Mouse (Mus musculus) E14TG2a.4 (cell line): ENCODE results near the gene Bax.

Experiments
- H3K27me3 ChIP-seq: 2 replicates; pipeline ENCODE4 v1.6.1; 2014; ENCODE audit warnings: low read length, control low read depth; ENCODE audit not compliant: insufficient read depth
- H3K36me3 ChIP-seq: 2 replicates; pipeline ENCODE4 v1.6.1; 2014; ENCODE audit warnings: low read length, control low read depth; ENCODE audit not compliant: insufficient read depth
- H3K4me1 ChIP-seq: replicated peaks from 2 replicates; pipeline ENCODE4 v1.6.1; 2014; ENCODE audit warnings: low read depth, low read length, control low read depth
- H3K4me3 ChIP-seq: replicated peaks from 2 replicates; pipeline ENCODE4 v1.5.1; 2014; ENCODE audit warnings: mild to moderate bottlenecking, low read length
- H3K9me3 ChIP-seq: 2 replicates; pipeline ENCODE4 v1.6.1; 2014; ENCODE audit warnings: low read length, control low read depth
- CTCF ChIP-seq: conservative IDR thresholded peaks from 2 replicates; pipeline ENCODE4 v1.5.1; 2014; ENCODE audit warnings: low read length
- NANOG ChIP-seq: IDR thresholded peaks from 2 replicates; pipeline ENCODE4 v1.6.1; 2014; ENCODE audit warnings: borderline replicate concordance, low read length, mixed read lengths
- POU5F1 ChIP-seq: IDR thresholded peaks from 2 replicates; pipeline ENCODE4 v1.6.1; 2014; ENCODE audit warnings: low read length, borderline replicate concordance

Bax gene

GRCm38 (mm10) chr7:45455932-45456696 lies 10.6 kb downstream of the Bax start:
- peaks cover 54% of the 10 kb centered on the region for H3K4me1 ChIP-seq
- 0 out of 2 replicates have a peak overlapping the region, but pooled peaks have one; percentile 13 for H3K4me3 ChIP-seq
- peaks cover 80% of the 10 kb centered on the region for H3K36me3 ChIP-seq
- TF ChIP-seq NANOG: no peak
- TF ChIP-seq CTCF: no peak
- no peaks in the 10 kb centered on the region for H3K9me3 ChIP-seq
- H3K27me3 ChIP-seq: no peaks in the 10 kb centered on the region

GRCm38 (mm10) chr7:45454971-45455370 lies 11.7 kb downstream of the Bax start:
- H3K9me3 ChIP-seq: no peaks in the 10 kb centered on the region
- no peaks in the 10 kb centered on the region for H3K27me3 ChIP-seq
- no peak for TF ChIP-seq CTCF
- no peak for TF ChIP-seq NANOG
- no peak for TF ChIP-seq POU5F1
- peaks cover 75% of the 10 kb centered on the region for H3K36me3 ChIP-seq
- H3K4me1 ChIP-seq: peaks cover 49% of the 10 kb centered on the region
- H3K4me3 ChIP-seq: peak overlapping the region; percentile 65

- peak overlapping the region; percentile 57 for H3K4me3 ChIP-seq
- no peaks in the 10 kb centered on the region for H3K27me3 ChIP-seq
- H3K36me3 ChIP-seq: peaks cover 65% of the 10 kb centered on the region
- no peaks in the 10 kb centered on the region for H3K9me3 ChIP-seq
- TF ChIP-seq NANOG (no peak), POU5F1 (no peak), CTCF (peak; percentile 95)
- H3K4me1 ChIP-seq: peaks cover 70% of the 10 kb centered on the region
Observed at GRCm38 (mm10) chr7:45451344-45451982, 15.2 kb downstream of the Bax start.

GRCm38 (mm10) chr7:45449974-45450373 lies 16.7 kb downstream of the Bax start:
- no peaks in the 10 kb centered on the region for H3K9me3 ChIP-seq
- peaks cover 65% of the 10 kb centered on the region for H3K36me3 ChIP-seq
- H3K4me3 ChIP-seq: no peak overlapping the region
- TF ChIP-seq CTCF (no peak), POU5F1 (no peak), NANOG (no peak)
- peaks cover 59% of the 10 kb centered on the region for H3K4me1 ChIP-seq
- no peaks in the 10 kb centered on the region for H3K27me3 ChIP-seq

- Histone ChIP-seq H3K36me3 (peaks cover 69% of the 10 kb centered on the region), H3K4me3 (peak overlapping the region; percentile 50), H3K4me1 (peaks cover 74% of the 10 kb centered on the region), H3K27me3 (no peaks in the 10 kb centered on the region), H3K9me3 (no peaks in the 10 kb centered on the region)
- TF ChIP-seq POU5F1: no peak
- TF ChIP-seq CTCF: peak; percentile 39
Observed at GRCm38 (mm10) chr7:45447325-45447990, 19.2 kb downstream of the Bax start.

- TF ChIP-seq NANOG: no peak
- no peak for TF ChIP-seq POU5F1
- no peak for TF ChIP-seq CTCF
- H3K36me3 ChIP-seq: peaks cover 65% of the 10 kb centered on the region
- H3K4me3 ChIP-seq: no peak overlapping the region
- no peaks in the 10 kb centered on the region for H3K9me3 ChIP-seq
- H3K4me1 ChIP-seq: peaks cover 70% of the 10 kb centered on the region
- no peaks in the 10 kb centered on the region for H3K27me3 ChIP-seq
Observed at GRCm38 (mm10) chr7:45446589-45446988, 20.1 kb downstream of the Bax start.

- Histone ChIP-seq H3K9me3 (no peaks in the 10 kb centered on the region), H3K4me3 (no peak overlapping the region), H3K36me3 (peaks cover 55% of the 10 kb centered on the region), H3K4me1 (peaks cover 72% of the 10 kb centered on the region), H3K27me3 (no peaks in the 10 kb centered on the region)
- no peak for TF ChIP-seq NANOG
- TF ChIP-seq CTCF: no peak
- TF ChIP-seq POU5F1: no peak
Observed at GRCm38 (mm10) chr7:45443526-45444420, 22.9 kb downstream of the Bax start.
